ENCODE assay signal across 8 mouse cellular contexts in genomic region chr6:136847790-136848189, GRCm38 (mm10). TPM values are rescaled to one million over a fixed set of nuclear protein-coding genes. Genes with fewer than 3 reads are reported as not detected.
DNase-seq lines count a peak whose midpoint lies in the region; ATAC-seq lines count a peak whose summit lies in the region.

No protein-coding gene starts in this region.

- no peak overlapping the region for H3K27ac ChIP-seq in embryonic facial prominence, embryonic 11.5 days (replicated peaks; ENCODE audit: low read depth, low read length)
- H3K27ac ChIP-seq in stomach, embryonic 16.5 days (ENCODE audit: low read length), result no peak overlapping the region

- DNase-seq in frontal cortex, postnatal 36 days (ENCODE audit: low spot score in 2 of 2), result peak; percentile 26 to 36
- DNase-seq in frontal cortex, postnatal 25 days (ENCODE audit: low spot score in 2 of 2), result no peak
- DNase-seq in 3T3-L1 (ENCODE audit: low read depth, low spot score) (peak; percentile 56), R1 (ENCODE audit: low read depth, low spot score) (peak; percentile 79)
- peak; percentile 45 for DNase-seq in embryonic facial prominence, embryonic 11.5 days (ENCODE audit: low spot score)
- peak; percentile 76 for DNase-seq in kidney, postnatal 10 days
- peak; percentile 52 to 72 for DNase-seq in lung, postnatal 4 days

- no peaks in the 10 kb centered on the region for H3K4me1 ChIP-seq in embryonic facial prominence, embryonic 11.5 days (ENCODE audit: control insufficient read depth, insufficient read depth, low read length)
- no peaks in the 10 kb centered on the region for H3K4me1 ChIP-seq in stomach, embryonic 16.5 days (ENCODE audit: control insufficient read depth, insufficient read depth, low read length)

- WGBS in embryonic facial prominence, embryonic 11.5 days, result 39% methylated on average over 2 of the region's 2 CpGs
- 18% methylated on average over 2 of the region's 2 CpGs for WGBS in stomach, embryonic 16.5 days

- no peaks in the 10 kb centered on the region for H3K36me3 ChIP-seq in embryonic facial prominence, embryonic 11.5 days (replicated peaks; ENCODE audit: control insufficient read depth, insufficient read depth, low read depth, low read length)
- H3K36me3 ChIP-seq in stomach, embryonic 16.5 days (ENCODE audit: control insufficient read depth, insufficient read depth, low read length), result no peaks in the 10 kb centered on the region

- no peak overlapping the region for H3K4me2 ChIP-seq in embryonic facial prominence, embryonic 11.5 days (ENCODE audit: low read depth, low read length)
- H3K4me2 ChIP-seq in stomach, embryonic 16.5 days (ENCODE audit: low read depth, low read length), result no peak overlapping the region

- H3K9ac ChIP-seq in embryonic facial prominence, embryonic 11.5 days (replicated peaks; ENCODE audit: low read length), result no peak overlapping the region
- no peak overlapping the region for H3K9ac ChIP-seq in stomach, embryonic 16.5 days (ENCODE audit: low read length)

- H3K9me3 ChIP-seq in embryonic facial prominence, embryonic 11.5 days (replicated peaks; ENCODE audit: control insufficient read depth, low read length), result no peaks in the 10 kb centered on the region
- H3K9me3 ChIP-seq in stomach, embryonic 16.5 days (replicated peaks; ENCODE audit: control insufficient read depth, low read length), result no peaks in the 10 kb centered on the region

- no peak; the same call in 1 of the 2 replicates for ATAC-seq in embryonic facial prominence, embryonic 11.5 days (replicated peaks; ENCODE audit: insufficient number of reproducible peaks, low FRiP score, low TSS enrichment, low read depth)
- ATAC-seq in stomach, embryonic 16.5 days (ENCODE audit: insufficient read depth, low FRiP score), result peak; percentile 62; the same call in 1 of the 2 replicates

- H3K4me3 ChIP-seq in embryonic facial prominence, embryonic 11.5 days (ENCODE audit: low read depth, low read length), result no peak overlapping the region
- H3K4me3 ChIP-seq in stomach, embryonic 16.5 days (replicated peaks; ENCODE audit: low read length), result no peak overlapping the region

- no peaks in the 10 kb centered on the region for H3K27me3 ChIP-seq in embryonic facial prominence, embryonic 11.5 days (ENCODE audit: control insufficient read depth, insufficient read depth, low read length)
- H3K27me3 ChIP-seq in stomach, embryonic 16.5 days (ENCODE audit: control insufficient read depth, insufficient read depth, low read length), result no peaks in the 10 kb centered on the region

RNA-seq across cellular contexts. Expression of gene Art4, which starts 9.7 kb away (rescaled TPM):
- 1.2 and 1.3 TPM in 2 replicates for polyA plus RNA-seq in embryonic facial prominence, embryonic 11.5 days (2014; fragmentation: Nextera tagmentation; extraction: Ambion mirVana)
- 6.9 and 7.9 TPM in 2 replicates for polyA plus RNA-seq in stomach, embryonic 16.5 days (2015; fragmentation: Nextera tagmentation; extraction: Ambion mirVana)

RNA-seq across cellular contexts. Expression of gene Smco3, which starts 12.5 kb away (rescaled TPM):
- polyA plus RNA-seq in embryonic facial prominence, embryonic 11.5 days (2014; fragmentation: Nextera tagmentation; extraction: Ambion mirVana), result 0.74 and 1.2 TPM in 2 replicates
- polyA plus RNA-seq in stomach, embryonic 16.5 days (2015; fragmentation: Nextera tagmentation; extraction: Ambion mirVana), result 1.2 and 2.2 TPM in 2 replicates

RNA-seq across cellular contexts. Expression of gene Wbp11, which starts 19.8 kb away (rescaled TPM):
- polyA plus RNA-seq in embryonic facial prominence, embryonic 11.5 days (2014; fragmentation: Nextera tagmentation; extraction: Ambion mirVana), result 140 and 146 TPM in 2 replicates
- 85.0 and 90.8 TPM in 2 replicates for polyA plus RNA-seq in stomach, embryonic 16.5 days (2015; fragmentation: Nextera tagmentation; extraction: Ambion mirVana)

RNA-seq across cellular contexts. Expression of gene BC049715, which starts 20.4 kb away (rescaled TPM):
- 0.96 and 1.1 TPM in 2 replicates for polyA plus RNA-seq in embryonic facial prominence, embryonic 11.5 days (2014; fragmentation: Nextera tagmentation; extraction: Ambion mirVana)
- 0.46 and 2.6 TPM in 2 replicates for polyA plus RNA-seq in stomach, embryonic 16.5 days (2015; fragmentation: Nextera tagmentation; extraction: Ambion mirVana)

RNA-seq across cellular contexts. Expression of gene Mgp, which starts 27.8 kb away (rescaled TPM):
- polyA plus RNA-seq in embryonic facial prominence, embryonic 11.5 days (2014; fragmentation: Nextera tagmentation; extraction: Ambion mirVana), result 9.7 and 11.8 TPM in 2 replicates
- polyA plus RNA-seq in stomach, embryonic 16.5 days (2015; fragmentation: Nextera tagmentation; extraction: Ambion mirVana), result 224 and 245 TPM in 2 replicates

Comparison
In these comparisons a context has a peak if more than half of its experiments do, and no peak if none do; other contexts are left out.
1. DNase-seq: peak in frontal cortex, postnatal 36 days (2 of 2), 3T3-L1 (single experiment), R1 (single experiment), embryonic facial prominence, embryonic 11.5 days (single experiment), kidney, postnatal 10 days (single experiment) and lung, postnatal 4 days (2 of 2); none in frontal cortex, postnatal 25 days (0 of 2).